Mouse (Mus musculus): ENCODE results near the gene Plekhd1. TPM values are rescaled to one million over a fixed set of nuclear protein-coding genes. Genes with fewer than 3 reads are reported as not detected.

The Plekhd1 gene
- polyA plus RNA-seq, 1 experiment, result 7.4 TPM

- TF ChIP-seq CTCF (conservative IDR thresholded peaks at IDR 0.05; ENCODE audit: insufficient read depth, insufficient read length, low read depth, low read length), result no peak
- no peak for TF ChIP-seq POLR2A (IDR thresholded peaks at IDR 0.05; ENCODE audit: low read depth, low read length)
- Histone ChIP-seq H3K4me1 (ENCODE audit: control insufficient read depth, insufficient read depth, low read length) (peaks cover 7% of the 10 kb centered on the region), H3K27me3 (replicated peaks; ENCODE audit: control insufficient read depth, insufficient read depth, low read length) (no peaks in the 10 kb centered on the region), H3K36me3 (ENCODE audit: control insufficient read depth, insufficient read depth, low read length) (no peaks in the 10 kb centered on the region), H3K27ac (ENCODE audit: insufficient read depth, low read depth, low read length) (no peak overlapping the region), H3K4me3 (ENCODE audit: insufficient read depth, low read depth, low read length) (no peak overlapping the region)
- 45% methylated on average over 3 of the region's 3 CpGs for WGBS
- DNase-seq, result peak; percentile 19
These were observed 37.7 kb upstream of the Plekhd1 start for GRCm38 (mm10) chr12:80654659-80655025.

- no peak overlapping the region for H3K27ac ChIP-seq (ENCODE audit: insufficient read depth, low read depth, low read length)
- H3K27me3 ChIP-seq (replicated peaks; ENCODE audit: control insufficient read depth, insufficient read depth, low read length), result no peaks in the 10 kb centered on the region
- TF ChIP-seq CTCF (conservative IDR thresholded peaks at IDR 0.05; ENCODE audit: insufficient read depth, insufficient read length, low read depth, low read length) (no peak), POLR2A (IDR thresholded peaks at IDR 0.05; ENCODE audit: low read depth, low read length) (no peak)
- no peak overlapping the region for H3K4me3 ChIP-seq (ENCODE audit: insufficient read depth, low read depth, low read length)
- peaks cover 5% of the 10 kb centered on the region for H3K4me1 ChIP-seq (ENCODE audit: control insufficient read depth, insufficient read depth, low read length)
- H3K36me3 ChIP-seq (ENCODE audit: control insufficient read depth, insufficient read depth, low read length), result 0 out of 2 replicates have a peak, but pooled peaks cover 1% of the 10 kb centered on the region
- no peak for DNase-seq
- 67% methylated on average over 6 of the region's 6 CpGs for WGBS
These were observed 33.7 kb upstream of the Plekhd1 start for GRCm38 (mm10) chr12:80658661-80659060.

- peaks cover 1% of the 10 kb centered on the region; the same call in 1 of the 2 replicates for H3K36me3 ChIP-seq (ENCODE audit: control insufficient read depth, insufficient read depth, low read length)
- no peak overlapping the region for H3K4me3 ChIP-seq (ENCODE audit: insufficient read depth, low read depth, low read length)
- no peaks in the 10 kb centered on the region for H3K27me3 ChIP-seq (replicated peaks; ENCODE audit: control insufficient read depth, insufficient read depth, low read length)
- TF ChIP-seq CTCF (conservative IDR thresholded peaks at IDR 0.05; ENCODE audit: insufficient read depth, insufficient read length, low read depth, low read length), result no peak
- TF ChIP-seq POLR2A (IDR thresholded peaks at IDR 0.05; ENCODE audit: low read depth, low read length), result no peak
- DNase-seq, result no peak
- 87% methylated on average over 10 of the region's 10 CpGs for WGBS
- H3K4me1 ChIP-seq (ENCODE audit: control insufficient read depth, insufficient read depth, low read length), result no peaks in the 10 kb centered on the region
- no peak overlapping the region for H3K27ac ChIP-seq (ENCODE audit: insufficient read depth, low read depth, low read length)
These were observed 30.1 kb upstream of the Plekhd1 start for GRCm38 (mm10) chr12:80662322-80662721.

- WGBS, result 52% methylated on average over 2 of the region's 2 CpGs
- no peaks in the 10 kb centered on the region for H3K27me3 ChIP-seq (replicated peaks; ENCODE audit: control insufficient read depth, insufficient read depth, low read length)
- peaks cover 1% of the 10 kb centered on the region for H3K36me3 ChIP-seq (ENCODE audit: control insufficient read depth, insufficient read depth, low read length)
- TF ChIP-seq CTCF (conservative IDR thresholded peaks at IDR 0.05; ENCODE audit: insufficient read depth, insufficient read length, low read depth, low read length) (no peak), POLR2A (IDR thresholded peaks at IDR 0.05; ENCODE audit: low read depth, low read length) (no peak)
- no peak overlapping the region for H3K27ac ChIP-seq (ENCODE audit: insufficient read depth, low read depth, low read length)
- no peaks in the 10 kb centered on the region for H3K4me1 ChIP-seq (ENCODE audit: control insufficient read depth, insufficient read depth, low read length)
- no peak overlapping the region for H3K4me3 ChIP-seq (ENCODE audit: insufficient read depth, low read depth, low read length)
- DNase-seq, result no peak
These were observed 28.5 kb upstream of the Plekhd1 start for GRCm38 (mm10) chr12:80663935-80664334.

DNA sequence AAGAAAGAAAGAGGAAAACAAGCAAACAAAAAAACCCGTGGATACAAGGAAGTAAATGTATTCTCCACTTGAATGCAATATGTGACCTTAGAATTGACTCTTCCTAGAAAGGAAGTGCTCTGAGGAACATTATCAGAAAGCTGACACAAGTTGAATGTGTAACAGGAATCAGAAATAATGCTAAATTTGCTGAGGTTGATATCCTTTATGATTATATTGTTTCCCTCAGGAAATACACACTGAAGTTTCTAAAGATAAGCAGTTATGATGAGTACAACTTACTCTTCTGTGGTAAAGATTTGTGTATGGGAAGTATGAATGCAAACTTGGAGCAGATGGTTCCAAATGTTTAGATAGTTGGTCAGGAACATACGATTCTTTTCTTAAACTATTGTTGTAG, 24.0 kb upstream of the Plekhd1 start:
- H3K27me3 ChIP-seq (replicated peaks; ENCODE audit: control insufficient read depth, insufficient read depth, low read length), result no peaks in the 10 kb centered on the region
- H3K27ac ChIP-seq (ENCODE audit: insufficient read depth, low read depth, low read length), result no peak overlapping the region
- TF ChIP-seq CTCF (conservative IDR thresholded peaks at IDR 0.05; ENCODE audit: insufficient read depth, insufficient read length, low read depth, low read length), result no peak
- TF ChIP-seq POLR2A (IDR thresholded peaks at IDR 0.05; ENCODE audit: low read depth, low read length), result no peak
- no peak overlapping the region for H3K4me3 ChIP-seq (ENCODE audit: insufficient read depth, low read depth, low read length)
- H3K36me3 ChIP-seq (ENCODE audit: control insufficient read depth, insufficient read depth, low read length), result peaks cover 2% of the 10 kb centered on the region
- DNase-seq, result no peak
- WGBS, result 76% methylated on average over 2 of the region's 2 CpGs
- H3K4me1 ChIP-seq (ENCODE audit: control insufficient read depth, insufficient read depth, low read length), result no peaks in the 10 kb centered on the region

- Histone ChIP-seq H3K36me3 (ENCODE audit: control insufficient read depth, insufficient read depth, low read length) (peaks cover 3% of the 10 kb centered on the region), H3K4me3 (ENCODE audit: insufficient read depth, low read depth, low read length) (no peak overlapping the region), H3K27me3 (replicated peaks; ENCODE audit: control insufficient read depth, insufficient read depth, low read length) (no peaks in the 10 kb centered on the region), H3K27ac (ENCODE audit: insufficient read depth, low read depth, low read length) (no peak overlapping the region), H3K4me1 (ENCODE audit: control insufficient read depth, insufficient read depth, low read length) (no peaks in the 10 kb centered on the region)
- TF ChIP-seq POLR2A (IDR thresholded peaks at IDR 0.05; ENCODE audit: low read depth, low read length), result no peak
- peak; percentile 84 for TF ChIP-seq CTCF (conservative IDR thresholded peaks at IDR 0.05; ENCODE audit: insufficient read depth, insufficient read length, low read depth, low read length)
- 10% methylated on average over 3 of the region's 3 CpGs for WGBS
- peak; percentile 66 for DNase-seq
These were observed 19.2 kb upstream of the Plekhd1 start for GRCm38 (mm10) chr12:80673170-80673569.

DNA sequence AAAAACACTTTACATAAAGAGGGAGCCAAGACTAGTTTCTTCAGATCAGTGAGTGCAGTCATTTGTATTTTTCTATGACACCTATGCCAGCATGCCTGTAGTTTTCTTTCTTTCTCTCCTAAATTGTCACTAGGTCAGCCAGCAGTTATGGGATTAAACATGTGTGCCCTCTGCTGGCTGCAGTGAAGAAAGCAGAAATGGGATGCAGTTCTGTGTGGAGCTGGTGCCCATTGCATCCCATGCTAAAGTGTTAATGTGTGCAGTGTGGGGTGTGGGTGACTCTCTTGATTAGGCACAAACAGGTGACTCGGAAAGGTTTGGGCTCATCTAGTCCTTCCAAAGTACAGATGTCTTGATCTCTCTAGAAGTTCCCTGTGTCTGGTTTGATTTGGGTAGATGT, 11.1 kb upstream of the Plekhd1 start:
- H3K4me3 ChIP-seq (ENCODE audit: insufficient read depth, low read depth, low read length), result no peak overlapping the region
- H3K36me3 ChIP-seq (ENCODE audit: control insufficient read depth, insufficient read depth, low read length), result peaks cover 2% of the 10 kb centered on the region
- no peak overlapping the region for H3K27ac ChIP-seq (ENCODE audit: insufficient read depth, low read depth, low read length)
- DNase-seq, result peak; percentile 45
- no peaks in the 10 kb centered on the region for H3K4me1 ChIP-seq (ENCODE audit: control insufficient read depth, insufficient read depth, low read length)
- no peak for TF ChIP-seq POLR2A (IDR thresholded peaks at IDR 0.05; ENCODE audit: low read depth, low read length)
- peak; percentile 64 for TF ChIP-seq CTCF (conservative IDR thresholded peaks at IDR 0.05; ENCODE audit: insufficient read depth, insufficient read length, low read depth, low read length)
- H3K27me3 ChIP-seq (replicated peaks; ENCODE audit: control insufficient read depth, insufficient read depth, low read length), result no peaks in the 10 kb centered on the region
- 91% methylated on average over 1 of the region's 1 CpGs for WGBS
